Mouse (Mus musculus) adipocyte (in vitro differentiated cells): ENCODE results near the gene Tnnt3.

Experiments used
- DNase-seq: peaks from one replicate; pipeline ENCODE4 v3.0.0-alpha.2; 2016; ENCODE audit warnings: low spot score

Gene Tnnt3

GRCm38 (mm10) chr7:142539828-142540227 lies 41.2 kb downstream of the Tnnt3 start:
- no peak for DNase-seq

- no peak for DNase-seq
These were observed 44.2 kb downstream of the Tnnt3 start for GRCm38 (mm10) chr7:142542771-142543303.

- no peak for DNase-seq
These were observed 47.3 kb downstream of the Tnnt3 start for GRCm38 (mm10) chr7:142545967-142546366.

GRCm38 (mm10) chr7:142547874-142548273 lies 49.2 kb downstream of the Tnnt3 start:
- DNase-seq = no peak

GRCm38 (mm10) chr7:142548706-142549105 lies 50.1 kb downstream of the Tnnt3 start:
- no peak for DNase-seq

- DNase-seq = no peak
These were observed 51.5 kb downstream of the Tnnt3 start for GRCm38 (mm10) chr7:142549941-142550763.

GRCm38 (mm10) chr7:142550935-142551373 lies 52.3 kb downstream of the Tnnt3 start:
- DNase-seq = no peak

GRCm38 (mm10) chr7:142551691-142552090 lies 53.1 kb downstream of the Tnnt3 start:
- no peak for DNase-seq

GRCm38 (mm10) chr7:142552591-142553416 lies 54.2 kb downstream of the Tnnt3 start:
- no peak for DNase-seq

- DNase-seq = no peak
These were observed 55.0 kb downstream of the Tnnt3 start for GRCm38 (mm10) chr7:142553417-142554335.

GRCm38 (mm10) chr7:142554625-142555024 lies 56.0 kb downstream of the Tnnt3 start:
- no peak for DNase-seq

GRCm38 (mm10) chr7:142555366-142556088 lies 56.9 kb downstream of the Tnnt3 start:
- no peak for DNase-seq

GRCm38 (mm10) chr7:142556089-142556476 lies 57.4 kb downstream of the Tnnt3 start:
- DNase-seq = no peak

- DNase-seq = no peak
These were observed 59.1 kb downstream of the Tnnt3 start for GRCm38 (mm10) chr7:142557696-142558095.

GRCm38 (mm10) chr7:142558511-142559146 lies 60.0 kb downstream of the Tnnt3 start:
- DNase-seq = no peak

GRCm38 (mm10) chr7:142559651-142560175 lies 61.1 kb downstream of the Tnnt3 start:
- no peak for DNase-seq

- DNase-seq = no peak
These were observed 62.6 kb downstream of the Tnnt3 start for GRCm38 (mm10) chr7:142560942-142561855.

GRCm38 (mm10) chr7:142561856-142562404 lies 63.3 kb downstream of the Tnnt3 start:
- no peak for DNase-seq

GRCm38 (mm10) chr7:142563168-142563567 lies 64.5 kb downstream of the Tnnt3 start:
- no peak for DNase-seq
